Comparison of ENCODE assay signal across 11 mouse cellular contexts in genomic region chr7:110774674-110775073, GRCm38 (mm10). TPM values are rescaled to one million over a fixed set of nuclear protein-coding genes. Genes with fewer than 3 reads are reported as not detected.
DNase-seq lines count a peak whose midpoint lies in the region; ATAC-seq and TF ChIP-seq lines count a peak whose summit lies in the region.
"Had no signal": no experiment of that assay in that cellular context is flagged by ENCODE, and none has a peak within 500 bp of the region (broad histone marks: within the 10 kb centered on the region; RNA-seq: fewer than 3 reads in every experiment).

No protein-coding gene starts in this region.

- DNase-seq in thymus, postnatal 10 days (ENCODE audit: low spot score in 2 of 2) = no peak
- DNase-seq in yolk sac, embryonic 10.5 days (ENCODE audit: low spot score) = no peak
- DNase-seq: lung, adult 2 months had no signal

- peaks cover 12% of the 10 kb centered on the region for H3K4me1 ChIP-seq in intestine, embryonic 15.5 days (replicated peaks)
- peaks cover 5% of the 10 kb centered on the region for H3K4me1 ChIP-seq in intestine, postnatal 0 days (replicated peaks; ENCODE audit: control insufficient read depth, insufficient read depth, low read length)
- H3K4me1 ChIP-seq in bone marrow, adult 2 months (ENCODE audit: control insufficient read depth, insufficient read depth, low read length) = peaks cover 22% of the 10 kb centered on the region
- peaks cover 97% of the 10 kb centered on the region for H3K4me1 ChIP-seq in erythroblast, embryonic 14.5 days (ENCODE audit: control insufficient read depth)

- no peaks in the 10 kb centered on the region for H3K27me3 ChIP-seq in intestine, embryonic 15.5 days (replicated peaks)
- no peaks in the 10 kb centered on the region for H3K27me3 ChIP-seq in intestine, postnatal 0 days (replicated peaks; ENCODE audit: control insufficient read depth, insufficient read depth, low read length)
- no peaks in the 10 kb centered on the region; the same call in 1 of the 2 replicates for H3K27me3 ChIP-seq in erythroblast, embryonic 14.5 days (ENCODE audit: control insufficient read depth)

- no peak overlapping the region for H3K4me2 ChIP-seq in intestine, embryonic 15.5 days (replicated peaks)
- H3K4me2 ChIP-seq in intestine, postnatal 0 days (replicated peaks; ENCODE audit: low read depth) = no peak overlapping the region

- no peak overlapping the region for H3K9ac ChIP-seq in intestine, embryonic 15.5 days
- H3K9ac ChIP-seq in intestine, postnatal 0 days (ENCODE audit: low read depth, low read length) = no peak overlapping the region
- H3K9ac ChIP-seq: forebrain, postnatal 0 days had no signal

- TF ChIP-seq POLR2A in bone marrow, adult 2 months (IDR thresholded peaks at IDR 0.05; ENCODE audit: borderline replicate concordance, control insufficient read depth, low read depth, low read length) = peak; percentile 58; the same call in 1 of the 2 replicates

- H3K9me3 ChIP-seq in intestine, embryonic 15.5 days = no peaks in the 10 kb centered on the region
- no peaks in the 10 kb centered on the region for H3K9me3 ChIP-seq in intestine, postnatal 0 days (ENCODE audit: control insufficient read depth)
- H3K9me3 ChIP-seq in erythroblast, embryonic 14.5 days (ENCODE audit: control insufficient read depth, low read length) = no peaks in the 10 kb centered on the region

- ATAC-seq in intestine, embryonic 15.5 days = peak; percentile 36; the same call in 1 of the 2 replicates
- no peak for ATAC-seq in intestine, postnatal 0 days
- ATAC-seq in megakaryocyte progenitor cell, adult 5-6 weeks (replicated peaks; ENCODE audit: poor library complexity) = peak; percentile 68
- ATAC-seq in activated CD4-positive, CD25-positive, alpha-beta regulatory T cell, adult 4 months = no peak
- ATAC-seq: CD4-positive, CD25-positive, alpha-beta regulatory T cell, adult 4 months had no signal

- H3K36me3 ChIP-seq in intestine, embryonic 15.5 days = no peaks in the 10 kb centered on the region
- peaks cover 3% of the 10 kb centered on the region; the same call in 1 of the 2 replicates for H3K36me3 ChIP-seq in intestine, postnatal 0 days (ENCODE audit: control insufficient read depth, insufficient read depth)
- peaks cover 50% of the 10 kb centered on the region for H3K36me3 ChIP-seq in erythroblast, embryonic 14.5 days (ENCODE audit: control insufficient read depth)

- WGBS in intestine, embryonic 15.5 days = 75% methylated on average over 8 of the region's 8 CpGs
- 69% methylated on average over 8 of the region's 8 CpGs for WGBS in intestine, postnatal 0 days
- WGBS in bone marrow, adult 2 months = 64% methylated on average over 8 of the region's 8 CpGs

- no peak overlapping the region for H3K4me3 ChIP-seq in intestine, embryonic 15.5 days (replicated peaks)
- no peak overlapping the region for H3K4me3 ChIP-seq in intestine, postnatal 0 days (ENCODE audit: low read depth, low read length)
- peak overlapping the region; percentile 79 for H3K4me3 ChIP-seq in bone marrow, adult 2 months (replicated peaks; ENCODE audit: control insufficient read depth, low read depth, low read length)
- H3K4me3 ChIP-seq in erythroblast, embryonic 14.5 days (replicated peaks) = peak overlapping the region; percentile 70

- H3K27ac ChIP-seq in intestine, embryonic 15.5 days = no peak overlapping the region
- H3K27ac ChIP-seq in intestine, postnatal 0 days (ENCODE audit: low read depth, low read length) = no peak overlapping the region
- H3K27ac ChIP-seq in bone marrow, adult 2 months (ENCODE audit: control insufficient read depth, insufficient read depth, low read depth, low read length, poor library complexity) = peak overlapping the region; percentile 74; the same call in 1 of the 2 replicates

- no peak for TF ChIP-seq CTCF in intestine, postnatal 0 days (IDR thresholded peaks at IDR 0.05; ENCODE audit: low read depth)
- TF ChIP-seq CTCF in bone marrow, adult 2 months (IDR thresholded peaks at IDR 0.05; ENCODE audit: control insufficient read depth, insufficient read depth, low read length) = no peak

RNA-seq across cellular contexts. Expression of gene Ampd3, which starts 6.7 kb away (rescaled TPM):
- polyA plus RNA-seq in intestine, embryonic 15.5 days (2015; fragmentation: Nextera tagmentation; extraction: Ambion mirVana) = 4.1 and 4.8 TPM in 2 replicates
- polyA plus RNA-seq in intestine, postnatal 0 days (2015; fragmentation: Nextera tagmentation; extraction: Ambion mirVana) = 7.0 and 7.4 TPM in 2 replicates
- polyA plus RNA-seq in bone marrow, adult 2 months (2011; ENCODE audit: insufficient read depth, insufficient read length, low replicate concordance, missing spikeins) = 25.5 and 36.5 TPM in 2 replicates
- polyA plus RNA-seq in erythroblast, embryonic 14.5 days (2012) = 2.6 and 4.3 TPM in 2 replicates
- 8.6 and 9.1 TPM in 2 replicates for total RNA-seq in megakaryocyte progenitor cell, adult 5-6 weeks (2015)
- 3.8 and 10.8 TPM in 2 replicates for total RNA-seq in megakaryocyte progenitor cell, adult 5-6 weeks (2017)
- 1 to 10 TPM; 3.7 to 3.9 TPM for polyA plus RNA-seq in activated CD4-positive, CD25-positive, alpha-beta regulatory T cell, adult 4 months (2017; shearing (Covaris generic))

Comparison
In these comparisons a context has a peak if more than half of its experiments do, and no peak if none do; other contexts are left out.
1. ATAC-seq: peak in intestine, embryonic 15.5 days (single experiment) and megakaryocyte progenitor cell, adult 5-6 weeks (single experiment); none in intestine, postnatal 0 days (single experiment) and activated CD4-positive, CD25-positive, alpha-beta regulatory T cell, adult 4 months (single experiment).
2. H3K4me3 ChIP-seq: peak in bone marrow, adult 2 months (single experiment) and erythroblast, embryonic 14.5 days (single experiment); none in intestine, embryonic 15.5 days (single experiment) and intestine, postnatal 0 days (single experiment).